Mouse (Mus musculus): ENCODE measurements around the gene Pbrm1.
A peak's percentile ranks its signal among the peaks of the same experiment; 100 is the strongest.

Pbrm1 gene

GRCm38 (mm10) chr14:31079313-31080028, 60.5 kb downstream of the Pbrm1 start:
- no peak for DNase-seq (ENCODE audit: low spot score in 2 of 2)

- no peak for DNase-seq (ENCODE audit: low spot score in 2 of 2)
These were observed 62.2 kb downstream of the Pbrm1 start for GRCm38 (mm10) chr14:31081147-31081546.

- DNase-seq (ENCODE audit: low spot score in 2 of 2), result no peak
These were observed 68.5 kb downstream of the Pbrm1 start for GRCm38 (mm10) chr14:31087433-31087832.

GRCm38 (mm10) chr14:31088515-31088914, 69.6 kb downstream of the Pbrm1 start:
- DNase-seq (ENCODE audit: low spot score in 2 of 2), result no peak

- no peak for DNase-seq (ENCODE audit: low spot score in 2 of 2)
These were observed 71.0 kb downstream of the Pbrm1 start for GRCm38 (mm10) chr14:31089918-31090317.

GRCm38 (mm10) chr14:31105156-31105555, 86.2 kb downstream of the Pbrm1 start:
- no peak for DNase-seq (ENCODE audit: low spot score in 2 of 2)

GRCm38 (mm10) chr14:31110613-31111012, 91.7 kb downstream of the Pbrm1 start:
- no peak for DNase-seq (ENCODE audit: low spot score in 2 of 2)

- DNase-seq (ENCODE audit: low spot score in 2 of 2), result no peak
These were observed 93.2 kb downstream of the Pbrm1 start for GRCm38 (mm10) chr14:31112187-31112586.

- no peak for DNase-seq (ENCODE audit: low spot score in 2 of 2)
These were observed 95.1 kb downstream of the Pbrm1 start for GRCm38 (mm10) chr14:31114011-31114410.

- no peak for DNase-seq (ENCODE audit: low spot score in 2 of 2)
These were observed 96.6 kb downstream of the Pbrm1 start for GRCm38 (mm10) chr14:31115522-31115921.

- DNase-seq (ENCODE audit: low spot score in 2 of 2), result no peak
These were observed 106.5 kb downstream of the Pbrm1 start for GRCm38 (mm10) chr14:31125106-31126075.

- DNase-seq (ENCODE audit: low spot score in 2 of 2), result no peak
These were observed 107.9 kb downstream of the Pbrm1 start for GRCm38 (mm10) chr14:31126826-31127225.

- peak in 1 of 2 experiments; percentile 51 for DNase-seq (ENCODE audit: low spot score in 2 of 2)
These were observed 109.3 kb downstream of the Pbrm1 start for GRCm38 (mm10) chr14:31128101-31128825.

- DNase-seq (ENCODE audit: low spot score in 2 of 2), result peak; percentile 94 to 98
These were observed 109.9 kb downstream of the Pbrm1 start, which contains the start of gene Smim4 for GRCm38 (mm10) chr14:31128826-31129219. TSS of gene Smim4 (minus strand) at chr14:31128956.

- no peak for DNase-seq (ENCODE audit: low spot score in 2 of 2)
These were observed 110.6 kb downstream of the Pbrm1 start for GRCm38 (mm10) chr14:31129326-31130235.

GRCm38 (mm10) chr14:31130236-31131220, 111.6 kb downstream of the Pbrm1 start, which contains the start of gene Nt5dc2:
TSS of gene Nt5dc2 (plus strand) at chr14:31131053.
- DNase-seq (ENCODE audit: low spot score in 2 of 2), result peak; percentile 45 to 63

- DNase-seq (ENCODE audit: low spot score in 2 of 2), result no peak
These were observed 112.4 kb downstream of the Pbrm1 start for GRCm38 (mm10) chr14:31131272-31131821.

GRCm38 (mm10) chr14:31132031-31132430, 113.1 kb downstream of the Pbrm1 start:
- no peak for DNase-seq (ENCODE audit: low spot score in 2 of 2)

GRCm38 (mm10) chr14:31132491-31132975, 113.6 kb downstream of the Pbrm1 start:
- no peak for DNase-seq (ENCODE audit: low spot score in 2 of 2)

Measured in frontal cortex, postnatal 36 days (tissue).